Mouse (Mus musculus) adrenal gland, postnatal 36 days (tissue): Measurements from ENCODE around the gene Gm49333. TPM values are rescaled to one million over a fixed set of nuclear protein-coding genes. Genes with fewer than 3 reads are reported as not detected.

Source experiments
- DNase-seq, 2 experiments: peaks; one replicate each; pipeline ENCODE4 v3.0.0; 2021; ENCODE audit warnings: mixed read lengths in 1 of 2
- long read RNA-seq, 2 experiments: library from polyadenylated mRNA; stranded (forward); transcript quantifications; one replicate each; pipeline ENCODE4 v2.0.0; 2021; ENCODE audit warnings: borderline sequencing depth in 2 of 2
- total RNA-seq, 2 experiments: library from RNA; stranded (reverse); gene quantifications; 2 replicates each; pipeline ENCODE4 v1.2.3; 2021

Gene Gm49333
- total RNA-seq = under 1 TPM in 1 of 2 experiments, not detected in 1; 0.26 TPM
- long read RNA-seq, experiment 1, partial matches to known transcripts = 0 of 2 reads
- long read RNA-seq, experiment 1, other reads (novel, unspliced or antisense) = 2 of 2 reads
- long read RNA-seq, experiment 2, partial matches to known transcripts = 0 of 1 reads
- long read RNA-seq, experiment 2, other reads (novel, unspliced or antisense) = 1 of 1 reads

DNA sequence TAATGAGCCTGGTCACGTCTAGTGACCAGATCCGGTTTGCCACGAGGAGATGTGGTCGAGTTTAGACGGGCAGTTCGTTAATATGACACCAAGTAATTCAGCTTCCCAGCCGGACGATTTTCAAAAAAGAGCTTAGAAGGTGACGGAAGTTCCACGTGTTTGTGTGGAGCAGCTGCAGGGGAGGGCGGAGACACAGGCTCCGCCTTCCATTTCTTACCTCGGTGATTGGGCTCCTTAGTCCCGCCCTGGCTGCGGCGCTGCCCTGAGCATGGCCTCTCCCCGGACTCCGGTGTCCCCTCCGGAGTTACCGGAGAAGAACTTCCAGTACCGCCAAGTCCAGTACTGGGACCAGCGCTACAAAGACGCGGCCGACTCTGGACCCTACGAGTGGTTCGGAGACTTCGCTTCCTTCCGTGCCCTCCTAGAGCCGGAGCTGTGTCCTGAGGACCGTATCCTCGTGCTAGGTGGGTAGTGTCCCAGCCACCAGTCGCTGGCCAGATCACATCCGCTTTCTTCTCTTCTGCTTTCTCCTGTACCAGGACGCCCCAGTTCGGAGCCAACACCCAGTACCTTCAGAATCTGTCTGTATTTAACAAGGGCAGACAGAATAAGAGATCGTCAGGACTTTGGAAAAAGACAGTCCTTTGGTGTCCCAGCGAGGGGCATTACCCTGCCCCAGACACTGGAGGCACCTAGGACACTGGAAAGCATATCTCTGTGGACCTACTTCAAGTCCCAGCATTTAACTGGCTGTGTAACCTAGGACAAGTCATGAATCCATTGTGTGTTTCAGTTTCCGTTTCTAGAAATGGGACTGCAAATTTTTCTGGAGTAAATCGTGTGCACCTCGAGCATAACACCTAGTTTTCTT is at the start of gene Gm49333, which contains the start of the genes Eef1akmt4 and Alg3:
Gene Gm49333 (plus strand): TSS at position 254 of the 871 bp plus-strand sequence.
Gene Eef1akmt4 (plus strand): TSS at position 237 of the 871 bp plus-strand sequence.
Gene Alg3 (minus strand): TSS at position 379 of the 871 bp plus-strand sequence.
- DNase-seq = peak; percentile 91 to 94

DNA sequence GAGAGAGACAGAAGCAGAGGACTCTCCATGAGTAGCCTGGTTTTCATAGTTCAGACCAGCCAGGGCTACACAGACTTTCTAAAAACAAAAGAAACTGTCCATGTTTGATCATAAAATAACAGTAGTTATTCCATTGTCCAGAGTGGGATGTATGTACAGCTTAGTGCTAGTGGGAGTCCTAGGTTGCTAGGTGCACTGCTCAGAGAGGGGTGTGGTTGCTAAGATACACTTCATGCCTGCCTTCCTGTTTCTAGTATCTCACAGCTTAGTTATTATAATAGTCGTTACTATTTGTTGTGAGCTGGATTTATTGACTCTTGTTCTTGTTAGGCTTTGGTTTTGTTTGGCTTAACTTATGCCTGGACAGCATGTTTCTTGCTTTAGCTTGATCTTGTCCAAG is 46.3 kb upstream of the Gm49333 start:
- no peak for DNase-seq

DNA sequence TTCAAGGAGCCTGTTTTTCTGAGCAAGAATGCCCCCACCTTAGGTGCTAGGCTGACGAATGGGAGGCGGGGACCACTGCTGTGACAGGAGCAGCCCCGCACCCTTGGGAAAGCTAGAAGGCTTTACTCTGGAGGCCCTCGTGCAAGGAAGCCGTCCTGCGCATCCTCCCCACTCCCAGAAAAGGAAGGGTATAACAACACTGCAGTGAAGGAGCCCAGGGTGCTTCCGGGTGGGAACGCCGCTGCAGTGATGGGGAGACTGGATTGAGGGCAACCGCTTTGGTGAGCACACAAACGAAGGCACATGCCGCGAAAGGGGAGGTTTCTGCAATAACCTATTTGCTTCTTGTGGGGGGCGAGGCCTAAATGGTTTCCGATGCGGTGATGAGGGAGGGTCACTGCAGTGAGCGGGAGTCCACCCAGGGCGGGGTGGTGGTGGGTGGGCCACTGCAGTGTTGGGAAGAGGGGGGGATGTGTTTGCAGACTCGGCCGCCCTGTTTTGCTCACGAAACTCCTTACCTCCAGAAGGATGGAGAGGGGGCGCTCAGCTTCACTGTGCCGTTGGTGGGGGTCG is 22.0 kb upstream of the Gm49333 start, which contains the start of gene Vwa5b2:
Gene Vwa5b2 (plus strand): TSS at position 106 of the 573 bp plus-strand sequence.
- DNase-seq = no peak

DNA sequence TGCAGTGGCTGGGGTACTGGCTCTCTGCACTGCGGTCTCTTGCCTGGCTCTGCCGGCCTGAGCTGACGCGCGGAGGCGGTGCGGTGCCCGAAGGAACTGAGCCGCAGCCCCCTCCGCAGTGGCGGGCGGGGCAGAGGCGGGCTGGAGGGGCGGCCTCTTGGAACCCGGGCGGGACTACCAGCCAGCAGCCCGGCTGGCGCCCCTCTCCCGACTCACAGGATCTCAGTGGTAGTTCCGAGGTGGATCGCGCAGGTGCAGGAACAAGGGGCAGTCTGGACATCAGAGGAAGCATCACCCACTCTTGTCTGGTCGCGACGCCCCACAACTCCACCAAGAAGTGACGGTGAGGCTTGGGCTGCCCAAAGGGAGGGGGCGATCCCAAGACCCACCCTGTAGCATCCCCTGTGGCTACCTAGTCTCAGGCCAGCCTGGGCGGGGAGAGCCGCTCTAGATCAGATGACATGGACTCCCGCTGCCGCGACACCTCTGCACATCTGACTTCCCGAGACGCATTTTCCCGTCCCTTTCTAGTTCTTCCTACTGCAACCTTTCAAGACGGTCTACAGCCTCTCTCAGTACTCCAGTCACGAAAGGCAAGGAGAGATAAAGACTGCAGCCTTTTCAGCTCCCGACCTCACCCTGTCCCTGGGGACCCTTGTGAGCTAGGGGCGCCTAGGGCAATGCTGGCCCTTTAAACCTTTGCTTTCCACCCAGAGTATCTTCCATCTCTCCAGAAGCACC is 21.3 kb upstream of the Gm49333 start:
- peak; percentile 40 to 56 for DNase-seq

DNA sequence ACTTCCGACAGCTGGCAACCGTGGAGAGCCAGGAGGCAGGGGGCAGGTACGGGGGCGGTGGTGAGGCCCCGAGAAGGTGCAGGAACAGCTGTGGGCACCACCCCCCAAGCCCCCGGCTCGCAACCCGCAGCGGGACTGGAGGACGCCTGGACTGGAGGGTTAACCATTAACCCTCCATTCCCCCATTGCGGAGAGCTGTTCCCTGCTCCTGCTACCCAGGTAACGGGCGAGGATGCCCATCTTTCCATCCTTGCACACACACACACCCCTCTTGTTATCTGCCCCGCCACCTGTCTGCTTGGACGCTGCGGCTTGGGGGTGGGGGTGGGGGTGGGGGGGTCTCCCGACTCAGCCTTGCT is 20.8 kb upstream of the Gm49333 start:
- DNase-seq = no peak

DNA sequence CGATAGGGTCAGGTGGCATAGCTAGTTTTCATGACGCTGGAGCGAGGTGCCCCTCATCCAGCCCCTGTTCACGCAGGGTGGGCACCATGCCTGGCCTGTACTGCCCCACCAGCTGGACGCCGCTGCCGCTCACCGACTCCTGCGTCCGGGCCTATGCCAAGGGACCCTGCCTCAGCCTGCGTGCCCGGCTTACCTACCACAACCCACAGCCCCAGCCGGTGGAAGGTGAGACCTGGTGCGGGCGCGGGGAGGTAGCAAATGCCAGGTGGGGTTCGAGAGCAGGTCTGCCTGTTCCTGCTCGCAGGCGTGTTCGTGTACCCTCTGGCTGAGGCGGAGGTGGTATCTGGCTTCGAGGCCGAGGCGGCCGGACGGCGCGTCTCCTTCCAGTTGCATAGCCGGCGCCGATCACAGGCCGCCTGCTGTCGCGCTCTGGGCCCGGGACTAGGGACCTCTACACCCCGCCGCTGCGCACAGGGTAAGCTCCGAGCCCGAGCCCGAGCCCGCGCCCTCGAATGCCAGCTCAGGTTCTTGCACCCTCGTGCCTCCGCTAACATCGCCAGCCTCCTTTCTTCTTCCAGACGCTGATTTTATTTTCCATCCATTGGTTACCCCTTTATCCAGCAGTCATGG is 20.2 kb upstream of the Gm49333 start:
- peak; percentile 9 to 14 for DNase-seq

DNA sequence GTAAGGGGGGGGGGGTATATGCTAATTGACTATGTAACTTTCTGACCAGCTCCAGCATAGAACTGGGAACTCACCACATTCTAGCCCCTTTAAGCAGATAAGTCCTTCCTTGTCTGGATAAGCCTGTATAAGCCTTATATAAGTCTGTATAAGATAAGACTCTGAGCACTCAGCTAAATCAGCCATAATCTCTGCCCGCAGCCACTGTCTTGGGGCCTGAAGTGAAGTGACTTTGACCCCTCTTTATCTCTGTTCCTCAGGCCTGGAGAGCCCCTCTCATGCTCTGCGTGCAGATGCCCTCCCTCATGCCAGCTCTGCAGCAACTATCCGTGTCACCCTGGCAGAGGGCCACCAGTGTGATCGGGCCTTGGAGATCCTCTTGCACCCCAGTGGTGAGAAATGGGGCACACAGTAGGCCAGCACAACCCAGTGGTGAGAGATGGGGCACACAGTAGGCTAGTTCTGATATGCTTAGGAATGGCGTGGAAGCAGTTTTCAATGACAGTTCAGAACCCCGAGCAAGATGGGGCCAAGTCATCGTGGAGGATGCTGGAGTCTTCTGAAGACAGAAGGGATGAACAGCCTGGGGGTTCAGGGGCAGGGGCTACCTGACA is 16.2 kb upstream of the Gm49333 start:
- no peak for DNase-seq

DNA sequence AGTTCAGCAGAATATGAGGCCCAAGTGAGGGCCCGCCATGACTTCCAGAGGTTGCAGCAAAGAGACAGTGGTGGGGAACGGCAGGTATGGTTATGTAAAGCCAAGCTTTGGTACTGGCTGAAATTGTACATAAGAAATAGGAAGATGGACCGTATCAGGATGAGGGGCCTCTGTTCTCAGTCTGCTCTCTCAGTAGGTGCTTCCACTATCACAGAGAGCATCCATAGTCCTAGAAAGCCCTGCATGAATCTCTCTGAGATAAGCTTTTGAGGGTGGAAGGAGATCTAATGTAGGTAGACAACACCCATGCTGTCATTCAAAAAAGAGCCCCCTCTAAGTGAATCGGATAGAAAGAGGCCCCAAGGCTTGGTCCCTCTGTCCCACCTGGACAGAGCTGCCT is 15.7 kb upstream of the Gm49333 start:
- DNase-seq = no peak

DNA sequence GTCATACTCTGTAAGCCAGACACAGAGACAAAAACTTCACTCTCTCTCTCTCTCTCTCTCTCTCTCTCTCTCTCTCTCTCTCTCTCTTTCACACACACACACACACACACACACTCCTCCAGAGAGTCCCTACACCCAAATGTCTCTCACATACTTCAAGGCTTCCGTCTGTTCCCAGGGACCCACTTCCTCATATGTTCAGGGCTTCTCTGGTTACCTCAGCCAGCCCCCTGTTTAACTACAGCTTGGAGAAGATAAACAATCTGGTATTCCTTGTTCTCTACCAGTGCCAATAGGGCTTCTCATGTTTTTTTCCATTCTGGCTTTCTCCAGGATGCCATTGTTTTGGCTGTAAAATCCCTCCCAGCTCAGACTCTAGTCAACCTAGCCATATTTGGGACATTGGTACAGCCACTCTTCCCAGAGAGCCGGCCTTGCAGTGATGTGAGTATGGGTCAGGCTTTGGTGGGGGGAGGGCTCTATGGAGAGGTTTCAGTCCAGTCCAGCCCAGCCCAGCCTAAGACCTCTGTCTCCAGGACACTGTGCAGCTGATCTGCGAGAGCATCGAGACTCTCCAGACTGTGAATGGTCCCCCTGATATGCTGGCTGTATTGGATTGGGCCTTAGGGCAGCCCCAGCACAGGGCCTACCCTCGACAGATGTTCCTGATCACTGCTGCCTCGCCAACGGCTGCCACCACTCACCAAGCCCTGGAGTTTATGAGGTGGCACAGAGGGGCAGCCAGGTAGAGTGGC is 14.5 kb upstream of the Gm49333 start:
- no peak for DNase-seq

DNA sequence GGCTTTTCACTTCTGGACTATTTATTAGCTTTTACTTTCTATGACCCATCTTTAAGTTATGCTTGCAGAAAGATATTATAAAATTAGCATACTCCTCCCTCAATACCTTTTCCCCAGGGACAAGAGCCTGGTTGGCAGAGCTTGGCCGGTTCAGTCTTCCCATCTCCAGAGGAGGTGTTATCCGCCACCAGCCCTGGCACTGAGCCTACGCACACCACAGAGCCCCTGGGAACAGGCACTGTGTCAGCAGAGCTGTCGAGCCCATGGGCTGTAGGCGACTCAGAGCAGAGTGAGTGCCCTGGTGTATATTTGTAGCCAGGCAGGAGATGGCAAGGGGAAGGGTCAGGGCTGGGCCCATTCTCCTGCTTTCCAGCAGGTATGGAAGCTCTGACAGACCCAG is 10.9 kb upstream of the Gm49333 start:
- DNase-seq = no peak

DNA sequence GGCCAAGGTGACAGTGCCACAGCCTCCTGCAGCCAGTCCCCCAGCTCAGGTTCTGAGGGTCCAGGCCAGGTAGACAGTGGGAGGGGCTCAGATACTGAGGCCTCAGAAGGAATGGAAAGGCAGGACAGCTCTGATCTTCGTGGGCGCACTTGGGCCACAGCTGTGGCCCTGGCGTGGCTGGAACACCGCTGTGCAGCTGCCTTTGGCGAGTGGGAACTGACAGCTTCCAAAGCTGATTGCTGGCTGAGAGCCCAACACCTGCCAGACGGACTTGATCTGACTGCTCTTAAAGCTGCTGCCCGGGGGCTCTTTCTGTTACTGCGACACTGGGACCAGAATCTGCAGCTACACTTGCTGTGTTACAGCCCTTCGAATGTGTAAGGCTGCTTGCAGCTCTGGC is 6.7 kb upstream of the Gm49333 start:
- no peak for DNase-seq

DNA sequence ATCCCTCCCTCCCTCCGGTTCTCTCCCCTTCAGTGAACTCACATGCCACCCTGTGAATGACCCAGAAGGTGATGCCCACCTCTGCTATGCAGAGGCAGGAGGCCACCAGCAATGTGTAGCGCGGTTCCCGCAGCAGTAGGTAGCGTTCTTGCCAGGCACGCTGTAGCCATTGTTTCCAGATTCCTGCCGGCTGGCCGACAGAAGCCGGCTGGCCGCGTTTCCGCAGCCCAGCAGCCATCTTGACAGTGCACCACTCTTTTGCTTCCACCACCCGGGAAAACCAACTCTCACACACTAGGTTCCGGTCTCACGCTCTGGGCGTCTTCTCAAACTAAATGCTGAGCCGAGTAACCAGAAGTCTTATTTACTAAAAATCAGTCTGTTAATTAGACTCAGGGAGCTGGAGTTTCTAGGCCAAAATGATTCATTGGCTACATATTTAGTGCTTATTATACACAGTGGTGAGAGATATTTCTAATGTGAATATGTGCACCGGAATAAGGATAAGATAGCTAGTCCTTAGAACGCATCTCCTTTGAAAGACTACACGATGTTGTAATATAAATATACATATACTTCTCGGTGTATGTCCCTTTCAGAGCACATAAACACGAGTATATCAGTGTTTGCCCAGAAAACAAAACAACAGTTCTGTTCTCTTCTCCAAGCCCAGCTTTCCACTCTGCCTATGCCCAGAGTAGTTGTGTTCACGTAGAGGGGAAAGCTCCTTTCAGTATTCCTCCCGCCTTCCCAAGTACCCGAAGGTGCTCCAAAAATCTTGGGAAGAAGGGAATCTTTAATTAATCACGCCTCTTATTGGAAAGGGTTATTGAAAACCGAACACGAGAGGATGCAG is 681 bp upstream of the Gm49333 start:
- peak; percentile 77 to 78 for DNase-seq

DNA sequence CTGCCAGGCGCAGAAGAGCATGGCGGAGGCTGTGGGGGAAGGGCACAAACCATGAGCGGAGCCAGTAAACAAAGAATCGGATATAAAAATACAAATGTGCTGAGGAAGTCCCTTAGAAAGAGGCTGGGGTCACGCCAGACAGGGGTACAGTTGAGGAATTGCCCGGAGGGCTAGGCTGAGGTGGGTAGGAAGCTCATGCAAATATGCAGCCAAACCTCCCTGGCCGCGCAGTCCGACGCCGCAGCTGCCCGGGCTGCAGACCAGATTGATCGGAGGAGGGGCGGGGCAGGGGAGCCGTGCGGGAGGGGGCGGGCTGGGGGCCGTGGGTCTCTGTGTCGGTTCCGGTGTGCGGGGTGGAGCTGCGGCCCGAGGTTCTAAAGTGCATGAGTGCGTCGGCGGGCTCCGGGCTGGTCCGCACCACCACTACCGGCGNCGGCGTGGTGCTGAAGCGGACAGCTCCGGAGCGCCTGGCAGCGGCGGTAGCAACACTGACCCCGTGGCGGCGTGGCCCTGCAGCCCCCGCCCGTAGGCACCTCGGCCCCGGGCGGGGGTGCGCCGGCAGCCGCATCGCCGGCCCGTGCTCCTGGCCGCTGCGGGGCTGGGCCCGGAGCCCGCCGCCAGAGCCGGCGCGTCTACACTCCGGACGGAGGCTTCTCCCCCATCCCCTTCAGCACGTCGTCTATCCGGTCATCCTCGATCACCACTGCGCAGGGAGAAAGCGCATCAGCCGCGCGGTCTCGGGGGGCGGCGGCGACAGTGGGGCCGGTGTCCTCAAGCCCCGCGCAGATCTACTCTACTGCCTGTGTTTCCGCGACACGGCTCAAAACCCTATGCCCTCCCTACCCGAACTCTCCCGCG is 8.4 kb downstream of the Gm49333 start:
- DNase-seq = peak; percentile 51 to 64

DNA sequence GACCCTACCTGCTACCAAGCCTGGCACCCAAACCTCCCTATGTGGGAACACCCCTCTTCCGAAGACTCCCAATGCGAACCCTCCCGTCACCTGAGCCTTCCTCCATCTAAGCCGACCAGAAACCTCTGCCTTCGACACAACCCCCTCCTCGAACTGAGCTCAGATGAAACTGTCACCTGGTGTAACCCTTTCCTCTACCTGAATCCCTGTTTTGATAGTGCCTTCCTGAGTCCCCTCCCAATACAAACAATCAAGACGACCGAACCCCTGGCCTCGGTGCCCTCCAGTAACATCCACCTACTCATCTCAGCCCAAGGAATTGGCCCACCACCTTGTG is 9.0 kb downstream of the Gm49333 start:
- DNase-seq = no peak

DNA sequence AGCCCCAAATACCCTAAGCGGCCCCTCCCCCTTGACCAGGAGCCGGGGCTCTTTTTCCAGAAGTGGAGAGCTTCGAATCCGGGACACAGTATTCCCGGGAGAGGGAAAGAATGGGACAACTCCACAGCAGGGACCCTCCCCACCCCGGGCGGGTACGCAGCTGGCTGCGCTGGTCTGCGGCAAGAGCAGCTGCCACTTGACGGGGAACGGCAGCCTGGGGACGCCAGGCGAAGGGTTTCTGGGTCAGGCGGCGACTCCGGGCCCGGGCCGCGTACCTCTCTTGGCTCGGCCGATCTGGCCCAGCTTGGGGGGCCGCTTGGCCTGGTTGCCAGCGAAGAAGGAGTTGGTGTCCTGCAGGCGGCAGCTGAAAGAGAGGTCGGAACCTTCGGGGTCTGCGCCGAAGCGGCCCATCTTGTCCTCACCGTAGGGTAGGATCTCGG is 9.4 kb downstream of the Gm49333 start:
- DNase-seq = no peak

DNA sequence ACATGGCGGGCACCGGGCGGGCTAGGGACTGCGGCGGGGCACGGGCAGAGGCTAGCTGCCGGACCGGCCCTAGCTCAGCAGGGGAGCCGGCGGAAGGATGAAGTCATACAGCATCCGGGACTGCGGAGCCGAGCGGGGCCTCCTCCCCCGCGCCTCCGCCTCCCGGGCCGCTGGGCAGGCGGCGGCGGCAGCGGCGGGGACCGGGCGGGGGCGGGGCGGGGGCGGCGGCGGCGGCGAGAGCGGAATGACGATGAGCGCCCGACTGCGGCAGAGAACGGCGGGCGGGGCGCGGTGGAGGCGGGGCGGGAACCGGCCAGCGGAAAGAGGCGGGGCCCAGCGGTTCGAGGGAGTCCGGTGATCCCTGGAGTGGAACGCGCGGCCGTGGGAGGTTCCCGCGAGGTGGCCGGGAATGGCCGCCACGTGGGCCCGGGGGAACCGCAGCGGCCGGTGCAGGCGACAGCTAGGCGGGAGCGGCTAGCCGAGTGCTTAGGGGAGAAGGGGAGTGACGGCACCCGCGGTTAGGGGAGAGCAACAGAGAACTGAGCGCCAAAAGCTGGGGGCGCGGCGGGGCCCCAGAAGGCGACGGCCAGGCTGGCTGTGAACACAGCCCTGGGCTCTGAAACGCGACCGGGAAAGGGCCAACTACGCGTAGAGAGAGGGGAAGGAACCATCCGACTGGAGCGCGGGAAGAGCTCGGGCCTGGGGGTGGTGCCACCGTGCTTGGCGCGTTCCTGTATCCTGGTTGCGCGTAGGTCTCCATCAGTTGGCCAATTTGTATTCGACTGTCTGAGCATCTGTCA is 10.0 kb downstream of the Gm49333 start, which contains the start of gene Camk2n2:
Gene Camk2n2 (minus strand): TSS at position 97 of the 800 bp plus-strand sequence.
- peak; percentile 88 to 89 for DNase-seq

DNA sequence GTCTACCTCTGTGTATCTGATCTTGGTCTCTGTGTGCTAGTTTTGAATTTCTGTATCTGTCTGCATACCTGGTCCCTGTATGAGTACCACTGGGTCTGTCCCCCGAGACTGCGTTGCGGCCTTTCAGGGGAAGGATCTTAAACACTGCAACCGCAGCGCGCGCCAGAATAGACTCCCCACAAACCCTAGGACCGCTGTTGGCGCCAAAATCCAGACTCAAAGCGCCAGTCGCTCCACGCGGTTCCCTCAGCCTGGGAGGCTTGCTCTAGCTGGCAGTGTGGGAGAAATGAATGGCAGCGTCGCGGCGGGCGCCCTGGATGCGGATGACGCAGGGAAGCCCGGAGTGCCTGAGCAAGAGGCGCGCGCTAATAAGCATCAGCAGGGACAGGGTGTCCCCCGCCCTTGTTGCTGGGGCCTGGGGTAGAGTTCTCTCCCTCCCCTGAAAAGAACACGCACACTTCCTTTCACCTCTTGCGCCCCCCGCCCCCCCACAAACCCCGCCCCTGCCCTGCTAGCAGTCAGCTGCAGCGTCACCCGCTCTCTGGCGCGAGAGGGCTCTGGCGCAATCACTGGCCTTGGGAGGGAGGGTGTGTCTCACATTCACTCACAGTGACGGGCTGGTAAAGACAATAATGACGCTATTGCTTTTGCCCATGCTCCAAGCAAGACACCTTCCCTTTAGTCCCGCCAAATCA is 10.7 kb downstream of the Gm49333 start:
- DNase-seq = peak; percentile 91 to 94
